Mouse (Mus musculus) liver, adult 2 months (tissue): ENCODE data around the gene Elac2. TPM values are rescaled to one million over a fixed set of nuclear protein-coding genes. Genes with fewer than 3 reads are reported as not detected.

Experiments
- DNase-seq: peaks from one replicate; pipeline ENCODE4 v3.0.0-alpha.2; 2011; ENCODE audit warnings: low read depth, low spot score; ENCODE audit errors: extremely low read depth
- H3K27ac ChIP-seq: fragments of 200-500 bp; replicated peaks from 2 replicates; pipeline ENCODE4 v1.5.1; 2012; ENCODE audit warnings: low read depth, mild to moderate bottlenecking, control low read depth, inconsistent platforms, low read length; ENCODE audit not compliant: insufficient read depth
- H3K27me3 ChIP-seq: fragments of 200-500 bp; 2 replicates; pipeline ENCODE4 v1.6.1; 2012; ENCODE audit warnings: mild to moderate bottlenecking, moderate library complexity, low read length, inconsistent platforms; ENCODE audit not compliant: control insufficient read depth, insufficient read depth
- H3K36me3 ChIP-seq: fragments of 200-500 bp; 2 replicates; pipeline ENCODE4 v1.6.1; 2012; ENCODE audit warnings: low read length, inconsistent platforms; ENCODE audit not compliant: control insufficient read depth, insufficient read depth
- H3K4me1 ChIP-seq: fragments of 200-500 bp; 2 replicates; pipeline ENCODE4 v1.6.1; 2011; ENCODE audit warnings: low read length; ENCODE audit not compliant: control insufficient read depth, insufficient read depth
- H3K4me3 ChIP-seq: fragments of 200-500 bp; 2 replicates; pipeline ENCODE4 v1.5.1; 2011; ENCODE audit warnings: low read depth, mild to moderate bottlenecking, control low read depth, low read length, moderate library complexity; ENCODE audit not compliant: insufficient read depth
- H3K79me2 ChIP-seq: fragments of 200-500 bp; 2 replicates; pipeline ENCODE4 v1.6.1; 2012; ENCODE audit warnings: inconsistent platforms, mild to moderate bottlenecking, low read length, moderate library complexity; ENCODE audit not compliant: control insufficient read depth, insufficient read depth
- H3K9ac ChIP-seq: fragments of 200-500 bp; 2 replicates; pipeline ENCODE4 v1.6.1; 2012; ENCODE audit warnings: low read depth, mild to moderate bottlenecking, control low read depth, inconsistent platforms, low read length
- CTCF ChIP-seq: fragments of 200-500 bp; IDR thresholded peaks from 2 replicates; pipeline ENCODE4 v1.5.1; 2011; ENCODE audit warnings: low read depth, low read length, control low read depth
- POLR2A ChIP-seq: fragments of 200-500 bp; IDR thresholded peaks from 2 replicates; pipeline ENCODE4 v1.6.1; 2011; ENCODE audit warnings: low read length, control low read depth; ENCODE audit not compliant: insufficient read depth; ENCODE audit errors: extremely low read depth
- WGBS: fragments of 180-500 bp; shearing (Covaris S2); methylation state at CpG from one replicate; pipeline ENCODE4 v1.1.7; 2018; 5-methylcytosine and 5-hydroxymethylcytosine counted together
- polyA plus RNA-seq: library from polyadenylated mRNA; depleted of rRNA; stranded (reverse); fragments of >200 nt; gene quantifications from 2 replicates; pipeline ENCODE4 v1.2.3, GENCODE M21; 2012; rRNA removed
- total RNA-seq: library from RNA; depleted of rRNA; stranded (reverse); fragments of >200 nt; gene quantifications from 2 replicates; pipeline ENCODE4 v1.2.3, GENCODE M21; 2014; rRNA removed

Elac2 gene
- total RNA-seq: 11.2 and 14.2 TPM in 2 replicates
- 14.7 and 14.8 TPM in 2 replicates for polyA plus RNA-seq

GRCm38 (mm10) chr11:64978720-64979488, at the start of gene Elac2:
TSS of gene Elac2 (plus strand) at chr11:64979038.
- no peak for TF ChIP-seq CTCF
- TF ChIP-seq POLR2A: 0 out of 2 replicates have a peak, but pooled peaks have one; percentile 43
- Histone ChIP-seq H3K4me3 (peak within 1 kb of the TSS; percentile 72), H3K27me3 (no peaks in the 10 kb centered on the region), H3K9ac (peak within 1 kb of the TSS; percentile 87), H3K36me3 (peaks cover 9% of the 10 kb centered on the region; the same call in 1 of the 2 replicates), H3K4me1 (peaks cover 4% of the 10 kb centered on the region), H3K27ac (no peak within 1 kb of the TSS), H3K79me2 (no peaks in the 10 kb centered on the region)
- WGBS: under 1% methylated on average over 65 of the region's 65 CpGs
- DNase-seq: peak; percentile 92

DNA sequence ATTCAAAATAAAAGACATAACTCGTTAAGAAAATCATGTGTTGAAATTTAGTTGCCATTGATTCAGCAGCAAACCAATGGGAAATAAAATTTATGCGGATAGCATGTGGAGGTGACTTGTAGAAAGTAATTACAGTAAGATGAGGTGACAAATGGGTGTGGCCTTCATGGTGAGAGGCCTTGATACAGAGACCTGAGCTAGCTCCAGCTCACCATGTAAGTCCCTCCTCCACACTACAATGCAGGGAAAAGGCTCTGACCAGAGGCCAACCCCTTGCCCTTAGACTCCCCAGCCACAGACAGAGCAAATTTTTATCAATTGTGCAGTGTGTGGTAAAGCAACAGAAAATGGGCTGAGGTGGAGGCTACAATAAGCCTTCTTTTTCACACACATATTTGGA, 49.7 kb upstream of the Elac2 start:
- Histone ChIP-seq H3K27me3 (no peaks in the 10 kb centered on the region), H3K27ac (no peak overlapping the region), H3K36me3 (no peaks in the 10 kb centered on the region), H3K4me3 (no peak overlapping the region), H3K9ac (no peak overlapping the region), H3K79me2 (no peaks in the 10 kb centered on the region), H3K4me1 (no peaks in the 10 kb centered on the region)
- no peak for DNase-seq
- 86% methylated on average over 2 of the region's 2 CpGs for WGBS
- TF ChIP-seq CTCF (no peak), POLR2A (no peak)

DNA sequence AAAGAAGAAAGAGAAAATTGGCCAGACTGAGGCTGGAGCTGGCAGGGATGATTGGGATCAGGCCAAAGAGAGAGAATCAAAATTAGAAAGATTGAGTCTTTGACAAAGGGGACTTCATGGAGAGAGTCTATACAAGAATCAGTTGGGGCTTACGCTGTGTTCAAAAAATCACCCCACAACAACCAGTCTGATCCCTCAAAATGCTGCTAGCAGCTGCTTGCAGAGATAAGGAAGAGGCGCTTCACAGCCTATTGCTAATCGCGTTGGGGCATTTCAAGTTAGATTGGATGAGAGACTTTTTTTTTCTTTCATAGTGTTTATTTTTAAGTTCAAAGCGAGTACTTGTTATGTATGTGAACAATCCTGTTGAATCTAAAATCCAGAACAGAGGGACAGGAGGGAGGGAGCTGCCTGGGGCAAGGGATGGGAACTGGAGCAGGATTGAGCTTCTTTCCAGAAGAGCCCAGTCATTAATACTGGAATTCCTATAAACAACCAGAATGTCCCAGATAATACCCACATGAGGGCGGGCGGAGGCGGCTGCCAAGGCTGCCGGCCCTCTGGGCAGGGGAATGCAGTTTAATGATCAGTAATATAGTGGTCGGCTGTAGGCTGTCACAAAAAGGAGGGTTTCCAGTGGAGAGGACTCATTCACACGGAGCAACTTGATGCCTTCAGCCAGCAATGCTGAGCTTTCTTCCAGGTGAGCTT, 47.6 kb upstream of the Elac2 start:
- Histone ChIP-seq H3K27ac (no peak overlapping the region), H3K79me2 (no peaks in the 10 kb centered on the region), H3K36me3 (no peaks in the 10 kb centered on the region), H3K9ac (no peak overlapping the region), H3K4me3 (no peak overlapping the region), H3K4me1 (no peaks in the 10 kb centered on the region), H3K27me3 (no peaks in the 10 kb centered on the region)
- WGBS: 78% methylated on average over 11 of the region's 11 CpGs
- DNase-seq: no peak
- TF ChIP-seq POLR2A (no peak), CTCF (no peak)

DNA sequence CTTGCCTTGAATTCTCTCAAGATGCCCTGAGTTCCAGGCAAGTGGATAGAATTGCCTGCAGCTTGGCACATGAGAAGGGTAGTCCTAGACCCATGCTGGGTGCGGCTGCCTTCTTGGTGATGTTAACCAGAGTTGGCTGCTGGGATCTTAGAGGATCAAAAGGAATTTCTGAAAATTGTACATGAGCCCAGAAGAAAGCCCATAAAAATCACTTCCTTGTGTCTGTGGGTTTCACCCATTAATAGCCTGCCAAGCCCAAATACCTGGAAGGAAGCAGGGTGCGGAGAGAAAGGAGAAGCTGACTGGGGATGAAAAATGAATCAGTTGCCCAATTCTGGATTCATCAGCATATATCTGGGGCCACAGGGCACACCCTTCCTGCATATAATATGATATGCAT, 41.6 kb upstream of the Elac2 start:
- no peak overlapping the region for H3K27ac ChIP-seq
- H3K79me2 ChIP-seq: no peaks in the 10 kb centered on the region
- WGBS: 91% methylated on average over 2 of the region's 2 CpGs
- no peaks in the 10 kb centered on the region for H3K27me3 ChIP-seq
- H3K9ac ChIP-seq: no peak overlapping the region
- H3K4me1 ChIP-seq: no peaks in the 10 kb centered on the region
- no peaks in the 10 kb centered on the region for H3K36me3 ChIP-seq
- H3K4me3 ChIP-seq: no peak overlapping the region
- DNase-seq: no peak
- TF ChIP-seq POLR2A (no peak), CTCF (no peak)

GRCm38 (mm10) chr11:64941193-64941592, 37.6 kb upstream of the Elac2 start:
- Histone ChIP-seq H3K27ac (no peak overlapping the region), H3K9ac (no peak overlapping the region), H3K27me3 (no peaks in the 10 kb centered on the region), H3K4me1 (no peaks in the 10 kb centered on the region), H3K79me2 (no peaks in the 10 kb centered on the region), H3K36me3 (no peaks in the 10 kb centered on the region), H3K4me3 (no peak overlapping the region)
- 85% methylated on average over 2 of the region's 2 CpGs for WGBS
- no peak for DNase-seq
- TF ChIP-seq POLR2A (no peak), CTCF (no peak)

DNA sequence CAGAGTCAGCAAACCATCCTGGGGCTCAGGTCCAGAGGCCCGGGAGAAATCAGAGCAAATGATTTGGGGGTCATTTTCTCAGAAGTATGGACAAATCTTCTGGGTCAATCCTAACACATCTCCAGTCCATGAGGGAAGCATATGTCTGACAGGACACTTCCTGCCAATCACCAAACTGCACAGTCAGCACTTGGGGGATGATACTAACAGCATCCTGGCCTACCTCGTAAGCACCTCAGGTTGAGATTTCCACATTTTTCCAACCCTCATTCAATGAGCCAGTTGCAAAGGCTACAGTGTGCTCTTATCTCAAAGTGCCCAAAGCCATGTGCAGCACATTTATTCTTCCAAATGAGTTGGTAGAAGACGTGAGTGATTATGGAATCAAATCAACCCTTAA, 29.1 kb upstream of the Elac2 start:
- no peaks in the 10 kb centered on the region for H3K36me3 ChIP-seq
- WGBS: 84% methylated on average over 3 of the region's 3 CpGs
- H3K4me1 ChIP-seq: no peaks in the 10 kb centered on the region
- H3K4me3 ChIP-seq: no peak overlapping the region
- no peak for DNase-seq
- no peak overlapping the region for H3K9ac ChIP-seq
- no peak overlapping the region for H3K27ac ChIP-seq
- H3K79me2 ChIP-seq: no peaks in the 10 kb centered on the region
- TF ChIP-seq CTCF (no peak), POLR2A (no peak)
- H3K27me3 ChIP-seq: 0 out of 2 replicates have a peak, but pooled peaks cover 2% of the 10 kb centered on the region
